Mouse (Mus musculus) embryonic fibroblast, embryonic 13.5 days (primary cell): ENCODE results near the gene Cyp4a14. TPM values are rescaled to one million over a fixed set of nuclear protein-coding genes. Genes with fewer than 3 reads are reported as not detected.
"Not testable (repeated sequence)": the region's sequence is repeated elsewhere in the genome, so short reads cannot be mapped to it uniquely, and the experiment has no call there.

Source experiments
- H3K27ac ChIP-seq: 2 replicates; pipeline ENCODE4 v1.5.1; 2012; ENCODE audit warnings: low read length, control low read depth, inconsistent platforms; ENCODE audit not compliant: insufficient read depth
- H3K4me1 ChIP-seq: 2 replicates; pipeline ENCODE4 v1.6.1; 2011; ENCODE audit warnings: low read length; ENCODE audit not compliant: control insufficient read depth, insufficient read depth
- H3K4me3 ChIP-seq: 2 replicates; pipeline ENCODE4 v1.5.1; 2011; ENCODE audit warnings: mild to moderate bottlenecking, control low read depth, low read length; ENCODE audit not compliant: insufficient read depth
- CTCF ChIP-seq: IDR thresholded peaks from 2 replicates; pipeline ENCODE4 v1.5.1; 2011; ENCODE audit warnings: mild to moderate bottlenecking, control low read depth, low read length, moderate library complexity, borderline replicate concordance; ENCODE audit not compliant: insufficient read depth
- POLR2A ChIP-seq: IDR thresholded peaks from 2 replicates; pipeline ENCODE4 v1.6.1; 2011; ENCODE audit warnings: low read depth, mild to moderate bottlenecking, control low read depth, low read length, moderate library complexity
- polyA plus RNA-seq: library from polyadenylated mRNA; stranded (reverse); fragments of >200 nt; gene quantifications from 2 replicates; pipeline ENCODE4 v1.2.4, GENCODE M21; 2011; ENCODE audit warnings: low read depth; ENCODE audit not compliant: missing spikeins, insufficient read length

Cyp4a14 gene
- polyA plus RNA-seq, result not detected in 2 replicates

DNA sequence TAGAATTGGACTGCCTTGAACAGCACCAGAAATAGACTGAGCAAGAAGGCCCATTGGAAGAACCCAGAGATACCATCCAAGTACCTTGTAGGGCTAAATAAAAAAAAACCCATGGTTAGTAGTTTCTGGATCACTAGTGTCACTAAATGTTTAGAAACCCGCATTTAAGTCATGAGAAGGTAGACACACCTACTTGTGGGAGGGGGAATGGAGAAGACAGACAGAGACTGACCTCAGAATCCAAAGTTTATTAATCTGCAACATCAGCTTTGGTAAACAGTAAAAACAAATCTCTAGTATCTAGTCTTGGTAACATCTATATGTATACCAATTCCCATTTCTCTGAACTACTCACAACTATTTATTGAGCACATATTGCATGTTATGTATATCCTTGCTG, at the start of gene Cyp4a14:
TSS of gene Cyp4a14 (minus strand) at position 142 of the 400 bp plus-strand sequence.
- no peak for TF ChIP-seq CTCF
- no peak for TF ChIP-seq POLR2A
- Histone ChIP-seq H3K4me1 (no peaks in the 10 kb centered on the region), H3K4me3 (no peak within 1 kb of the TSS), H3K27ac (no peak within 1 kb of the TSS)

DNA sequence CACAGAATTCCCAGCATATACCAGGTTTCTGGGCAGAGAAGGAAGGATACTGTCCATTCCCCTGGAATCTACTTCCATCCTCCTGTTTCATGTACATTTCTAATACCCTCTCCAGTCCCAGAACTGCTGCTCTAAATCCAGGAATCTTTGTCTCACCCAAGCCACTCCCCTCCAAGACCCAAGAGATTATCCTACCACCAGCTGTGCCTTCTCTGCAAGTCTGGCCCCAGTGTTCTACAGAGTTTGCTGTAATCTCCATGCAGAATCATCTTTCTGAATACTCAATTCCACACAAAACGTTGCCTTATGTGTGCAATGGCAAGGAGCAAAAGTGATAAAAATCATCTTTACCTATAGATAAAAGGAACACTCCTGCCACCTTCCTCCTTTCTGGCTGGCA, 49.2 kb upstream of the Cyp4a14 start:
- Histone ChIP-seq H3K4me3 (no peak overlapping the region), H3K4me1 (no peaks in the 10 kb centered on the region), H3K27ac (no peak overlapping the region)
- no peak for TF ChIP-seq CTCF

GRCm38 (mm10) chr4:115521766-115522165, 25.8 kb upstream of the Cyp4a14 start:
- Histone ChIP-seq H3K4me3 (no peak overlapping the region), H3K4me1 (no peaks in the 10 kb centered on the region), H3K27ac (no peak overlapping the region)
- TF ChIP-seq CTCF (no peak), POLR2A (no peak)

DNA sequence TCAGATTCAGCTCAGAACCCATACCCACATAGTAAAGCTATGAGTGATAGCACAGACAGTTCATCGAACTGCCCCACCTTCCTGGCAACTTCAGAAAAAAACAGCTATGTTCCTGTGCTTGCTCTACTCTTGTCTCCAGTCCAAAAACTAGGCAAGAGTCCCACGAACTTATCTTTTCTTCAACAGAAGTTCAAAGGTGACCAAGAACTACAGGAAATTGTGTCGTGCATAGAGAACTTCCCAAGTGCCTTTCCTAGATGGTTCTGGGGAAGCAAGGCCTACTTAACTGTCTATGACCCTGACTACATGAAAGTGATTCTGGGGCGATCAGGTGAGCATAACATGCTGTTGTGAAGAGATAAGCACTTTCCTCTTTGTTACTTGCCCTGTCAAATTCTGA, 23.5 kb upstream of the Cyp4a14 start:
- Histone ChIP-seq H3K4me3 (no peak overlapping the region), H3K4me1 (no peaks in the 10 kb centered on the region), H3K27ac (no peak overlapping the region)
- TF ChIP-seq POLR2A (no peak), CTCF (no peak)

- not testable (repeated sequence) for H3K4me3 ChIP-seq, H3K4me1 ChIP-seq, H3K27ac ChIP-seq
Measured at GRCm38 (mm10) chr4:115518000-115518399, 22.1 kb upstream of the Cyp4a14 start, which contains the start of gene Cyp4a10. Cyp4a10 (plus strand) TSS chr4:115518264.

GRCm38 (mm10) chr4:115513964-115514363, 18.0 kb upstream of the Cyp4a14 start:
- not testable (repeated sequence) for H3K4me3 ChIP-seq, H3K4me1 ChIP-seq, H3K27ac ChIP-seq

GRCm38 (mm10) chr4:115497466-115497865, 1.5 kb upstream of the Cyp4a14 start:
- TF ChIP-seq CTCF (no peak), POLR2A (no peak)
- Histone ChIP-seq H3K4me1 (no peaks in the 10 kb centered on the region), H3K27ac (no peak overlapping the region), H3K4me3 (no peak overlapping the region)

DNA sequence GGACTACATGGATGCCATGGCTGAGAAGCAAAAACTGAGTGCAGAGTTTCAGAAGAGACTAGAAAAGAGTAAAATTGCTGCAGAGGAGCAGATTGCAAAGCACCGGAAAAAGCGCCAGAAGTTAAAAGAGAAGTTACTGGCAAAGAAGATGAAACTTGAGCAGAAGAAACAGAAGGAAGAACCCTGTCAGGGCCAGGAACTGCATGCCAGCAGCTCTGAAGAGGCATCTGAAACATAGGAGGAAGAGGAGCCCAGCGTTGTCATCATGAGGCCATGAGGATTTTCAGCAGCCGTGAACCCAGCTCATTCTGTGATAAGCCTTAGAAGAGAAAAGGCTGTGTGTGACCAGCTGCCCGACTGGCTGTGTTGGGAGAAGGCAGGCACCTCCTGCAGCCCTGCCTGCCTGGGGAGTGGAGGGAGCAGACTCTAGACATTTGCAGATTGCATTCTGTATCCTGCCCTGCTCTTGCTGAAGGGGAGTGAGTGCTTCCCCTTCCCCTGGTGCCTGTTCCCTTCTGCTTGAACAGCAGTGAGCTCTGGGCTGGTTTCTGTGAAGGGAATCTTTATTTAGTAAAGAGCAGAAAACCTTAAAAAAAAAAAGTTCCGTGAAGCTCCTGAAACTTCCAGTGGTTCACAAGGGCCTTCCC, 14.8 kb downstream of the Cyp4a14 start:
- no peak overlapping the region for H3K4me3 ChIP-seq
- no peak overlapping the region for H3K27ac ChIP-seq
- TF ChIP-seq POLR2A, result no peak
- no peak for TF ChIP-seq CTCF
- no peaks in the 10 kb centered on the region for H3K4me1 ChIP-seq

GRCm38 (mm10) chr4:115476051-115476450, 19.9 kb downstream of the Cyp4a14 start:
- not testable (repeated sequence) for H3K4me1 ChIP-seq, H3K4me3 ChIP-seq, H3K27ac ChIP-seq

- H3K4me3 ChIP-seq, H3K4me1 ChIP-seq, H3K27ac ChIP-seq: not testable (repeated sequence)
Measured at GRCm38 (mm10) chr4:115473585-115473984, 22.4 kb downstream of the Cyp4a14 start.

- no peak within 1 kb of the TSS for H3K4me3 ChIP-seq
- no peaks in the 10 kb centered on the region for H3K4me1 ChIP-seq
- no peak within 1 kb of the TSS for H3K27ac ChIP-seq
- TF ChIP-seq CTCF (no peak), POLR2A (no peak)
Measured at GRCm38 (mm10) chr4:115452304-115452703, 43.6 kb downstream of the Cyp4a14 start, which contains the start of gene Cyp4a30b. Cyp4a30b (plus strand) TSS chr4:115452604.
